Mouse (Mus musculus) inflammation-experienced regulatory T-cells, adult 16 weeks (primary cell): ENCODE results near the gene Mroh2a. TPM values are rescaled to one million over a fixed set of nuclear protein-coding genes. Genes with fewer than 3 reads are reported as not detected.

Experiments used
- polyA plus RNA-seq: library from polyadenylated mRNA; unstranded; fragments of 100-300 nt; shearing (Covaris generic); gene quantifications from one replicate; pipeline ENCODE4 v1.2.1, GENCODE M21; 2017

Mroh2a gene
- 1.00 TPM for polyA plus RNA-seq

GRCm38 (mm10) chr1:88226670-88227379 lies at the start of gene Mroh2a:
Gene Mroh2a, plus strand, starts transcription at chr1:88226986.

DNA sequence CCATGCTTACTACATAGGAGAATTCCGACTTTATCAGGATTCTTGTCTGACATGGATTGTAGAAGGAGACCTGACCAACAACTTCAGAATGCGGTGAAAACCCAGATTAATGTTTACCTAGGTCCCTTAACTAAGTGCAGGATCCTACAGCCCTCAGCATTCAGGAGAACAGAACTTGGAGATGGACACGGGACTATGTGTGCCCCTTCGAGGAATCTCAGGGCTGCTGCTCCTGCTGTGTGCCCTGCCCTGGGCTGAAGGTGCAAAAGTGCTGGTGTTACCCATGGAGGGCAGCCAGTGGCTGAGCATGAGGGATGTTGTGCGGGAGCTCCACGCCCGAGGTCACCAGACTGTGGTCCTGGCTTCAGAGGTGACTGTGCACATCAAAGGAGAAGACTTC lies 26.3 kb upstream of the Mroh2a start, which contains the start of gene Ugt1a2:
Gene Ugt1a2 (plus strand): TSS at position 146 of the 400 bp plus-strand sequence.

GRCm38 (mm10) chr1:88205294-88205922 lies 21.4 kb upstream of the Mroh2a start, which contains the start of gene Dnajb3:
Gene Dnajb3, minus strand, starts transcription at chr1:88205782.

DNA sequence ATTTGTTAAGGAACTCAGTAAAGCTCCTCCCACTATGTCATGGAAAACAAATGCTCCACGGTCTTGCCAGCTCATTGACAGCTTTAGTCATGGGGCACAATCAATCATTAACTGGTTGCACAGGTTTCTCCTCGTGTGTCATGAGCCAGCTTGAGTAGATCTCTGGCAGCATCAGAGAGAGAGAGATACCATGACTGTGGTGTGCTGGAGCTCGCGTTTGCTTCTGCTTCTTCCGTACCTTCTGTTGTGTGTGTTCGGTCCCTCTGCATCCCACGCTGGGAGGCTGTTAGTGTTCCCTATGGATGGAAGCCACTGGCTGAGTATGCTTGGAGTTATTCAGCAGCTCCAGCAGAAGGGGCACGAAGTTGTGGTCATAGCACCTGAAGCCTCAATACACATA lies 15.0 kb upstream of the Mroh2a start, which contains the start of gene Ugt1a1:
Gene Ugt1a1 (plus strand): TSS at position 148 of the 400 bp plus-strand sequence.

DNA sequence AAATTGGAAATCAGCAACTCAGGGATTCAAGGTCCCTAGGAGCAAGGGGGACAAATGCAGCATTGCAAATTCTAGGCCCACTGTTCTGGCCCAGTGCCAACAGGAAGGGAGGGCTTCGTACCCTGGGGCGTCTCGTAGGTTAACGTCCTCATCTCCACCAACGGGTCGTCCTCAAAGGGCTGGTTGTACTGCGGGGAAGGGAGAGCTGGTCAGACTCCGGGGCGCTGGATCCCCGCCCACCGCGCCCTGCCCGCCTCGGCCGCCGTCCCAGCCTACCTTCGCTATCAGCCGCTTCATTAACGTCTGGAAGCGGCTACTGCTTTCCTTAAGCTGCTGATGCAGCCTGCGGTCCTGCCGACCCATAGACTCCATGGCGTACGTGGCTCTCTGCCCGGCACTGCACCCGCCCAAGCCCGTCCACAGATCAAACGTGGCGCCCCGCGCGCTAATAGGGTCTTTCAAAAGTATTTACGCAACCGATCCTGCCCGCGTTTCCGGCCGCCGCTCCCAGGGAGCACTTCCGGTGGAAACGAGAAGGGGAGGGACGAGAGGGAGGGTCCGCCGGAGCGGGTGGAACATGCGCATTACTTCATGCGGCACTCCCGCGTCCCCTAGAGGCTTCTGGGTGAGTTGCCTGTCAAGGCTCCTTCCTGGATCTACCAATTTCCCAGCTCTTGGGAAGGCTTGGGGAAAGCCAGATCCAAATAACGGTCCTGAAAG lies 50.5 kb downstream of the Mroh2a start, which contains the start of the genes Hjurp and Trpm8:
Gene Hjurp (minus strand): TSS at position 536 of the 720 bp plus-strand sequence.
Gene Trpm8 (plus strand): TSS at position 564 of the 720 bp plus-strand sequence.

Other genes with a start within 250 kb of the Mroh2a start
- gene Usp40, start 218.4 kb upstream of the Mroh2a start, polyA plus RNA-seq = 27.2 TPM
- not detected for gene Ugt1a10, start 171.6 kb upstream of the Mroh2a start, polyA plus RNA-seq
- gene Ugt1a9, start 156.2 kb upstream of the Mroh2a start, polyA plus RNA-seq = not detected
- gene Ugt1a8, start 139.2 kb upstream of the Mroh2a start, polyA plus RNA-seq = not detected
- 0.89 TPM for gene Ugt1a7c, start 131.9 kb upstream of the Mroh2a start, polyA plus RNA-seq
- gene Ugt1a6b, start 123.7 kb upstream of the Mroh2a start, polyA plus RNA-seq = 0.46 TPM
- gene Ugt1a6a, start 92.2 kb upstream of the Mroh2a start, polyA plus RNA-seq = 0.45 TPM
- gene Ugt1a5, start 61.0 kb upstream of the Mroh2a start, polyA plus RNA-seq = not detected
- not detected for gene Ugt1a2, start 26.4 kb upstream of the Mroh2a start, polyA plus RNA-seq
- gene Dnajb3, start 21.2 kb upstream of the Mroh2a start, polyA plus RNA-seq = 0.94 TPM
- not detected for gene Ugt1a1, start 15.0 kb upstream of the Mroh2a start, polyA plus RNA-seq
- gene Hjurp, start 50.6 kb downstream of the Mroh2a start, polyA plus RNA-seq = 121 TPM
- not detected for gene Trpm8, start 50.7 kb downstream of the Mroh2a start, polyA plus RNA-seq
- gene Spp2, start 180.0 kb downstream of the Mroh2a start, polyA plus RNA-seq = not detected